Mouse (Mus musculus): ENCODE data around the gene Inafm2.

DNA sequence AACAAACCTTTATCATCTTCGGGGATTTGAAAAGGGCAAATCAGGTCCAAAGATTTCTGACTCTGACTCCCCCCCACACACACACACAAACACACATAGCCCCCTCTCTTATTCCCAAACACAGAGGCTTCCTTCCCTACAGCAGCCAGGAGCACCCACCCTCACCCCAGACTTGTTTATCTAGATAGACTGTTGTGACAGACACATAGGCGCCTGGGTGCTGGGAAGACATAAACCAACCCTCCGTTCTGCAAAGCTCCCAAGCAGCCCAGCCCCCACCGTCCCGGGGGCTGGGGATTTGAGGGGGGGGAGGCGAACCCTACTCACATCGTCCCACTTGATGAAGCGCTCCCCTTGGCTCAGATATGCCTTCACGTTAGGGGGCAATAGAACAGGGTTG, 17.6 kb upstream of the Inafm2 start:
- no peak for TF ChIP-seq CTCF (IDR thresholded peaks at IDR 0.05; ENCODE audit: control insufficient read depth, insufficient read depth, low read length)
- no peak for TF ChIP-seq POLR2A (IDR thresholded peaks at IDR 0.05; ENCODE audit: borderline replicate concordance, control insufficient read depth, low read depth, low read length)
